Mouse (Mus musculus) CH12.LX (cell line): ENCODE data around the gene Magix. TPM values are rescaled to one million over a fixed set of nuclear protein-coding genes. Genes with fewer than 3 reads are reported as not detected.

Experiments
- DNase-seq: peaks from one replicate; pipeline ENCODE4 v3.0.0-alpha.2; 2013; ENCODE audit errors: extremely low read depth
- H3K27ac ChIP-seq: 2 replicates; pipeline ENCODE4 v1.5.1; 2012; ENCODE audit warnings: low read depth, mild to moderate bottlenecking, control low read depth, moderate library complexity; ENCODE audit not compliant: insufficient read depth
- H3K27me3 ChIP-seq: replicated peaks from 2 replicates; pipeline ENCODE3; 2012; ENCODE audit warnings: inconsistent platforms
- H3K36me3 ChIP-seq, 2 experiments: replicated peaks in 1 of 2; 2 replicates each; pipeline versions ENCODE3 to v1.6.1; 2012; ENCODE audit warnings: inconsistent platforms in 1 of 2, low read length in 1 of 2, mild to moderate bottlenecking in 1 of 2, mixed read lengths in 1 of 2, moderate library complexity in 1 of 2; ENCODE audit not compliant: control insufficient read depth in 1 of 2, insufficient read depth in 1 of 2
- H3K4me1 ChIP-seq, 2 experiments: 2 replicates each; pipeline ENCODE4 v1.6.1; 2012; ENCODE audit warnings: inconsistent platforms in 1 of 2, moderate library complexity in 1 of 2; ENCODE audit not compliant: insufficient read depth in 2 of 2, control insufficient read depth in 1 of 2
- H3K4me2 ChIP-seq: 2 replicates; pipeline ENCODE4 v1.6.1; 2012; ENCODE audit warnings: low read depth, mild to moderate bottlenecking, control low read depth; ENCODE audit not compliant: poor library complexity, insufficient read depth, severe bottlenecking
- H3K4me3 ChIP-seq, 3 experiments: fragments of 150-350 bp in 1 of 3; sonication (generic) in 1 of 3; replicated peaks in 1 of 3; 2 replicates each; pipeline versions ENCODE3 to v1.5.1; 2011 to 2012; ENCODE audit warnings: low read depth in 2 of 3, low read length in 2 of 3, mild to moderate bottlenecking in 2 of 3, moderate library complexity in 2 of 3, control low read depth in 1 of 3, improper control_type of control experiment in 1 of 3, inconsistent platforms in 1 of 3, mixed read lengths in 1 of 3; ENCODE audit not compliant: poor library complexity in 1 of 3
- H3K79me2 ChIP-seq: replicated peaks from 2 replicates; pipeline ENCODE4 v1.6.1; 2012; ENCODE audit warnings: mild to moderate bottlenecking, moderate library complexity; ENCODE audit not compliant: control insufficient read depth, poor library complexity, insufficient read depth, severe bottlenecking; ENCODE audit errors: extremely low read depth
- H3K9ac ChIP-seq: 2 replicates; pipeline ENCODE4 v1.6.1; 2012; ENCODE audit warnings: low read depth, mild to moderate bottlenecking, control low read depth, moderate library complexity; ENCODE audit not compliant: insufficient read depth
- H3K9me3 ChIP-seq: replicated peaks from 2 replicates; pipeline ENCODE3; 2012; ENCODE audit warnings: low read length, inconsistent platforms, mixed read lengths
- CHD2 ChIP-seq: IDR thresholded peaks from 2 replicates; pipeline ENCODE4 v1.6.1; 2011; ENCODE audit warnings: low read length, improper control_type of control experiment
- ELF1 ChIP-seq: IDR thresholded peaks from 2 replicates; pipeline ENCODE4 v1.6.1; 2014; ENCODE audit warnings: low read depth, mild to moderate bottlenecking, inconsistent platforms, low read length, improper control_type of control experiment
- EP300 ChIP-seq: IDR thresholded peaks from 2 replicates; pipeline ENCODE4 v1.6.1; 2011; ENCODE audit warnings: low read length, improper control_type of control experiment
- HCFC1 ChIP-seq: IDR thresholded peaks from 2 replicates; pipeline ENCODE4 v1.6.1; 2012; ENCODE audit warnings: low read depth, mild to moderate bottlenecking, inconsistent platforms, low read length, improper control_type of control experiment
- MAX ChIP-seq: IDR thresholded peaks from 2 replicates; pipeline ENCODE4 v1.6.1; 2011; ENCODE audit warnings: low read length, improper control_type of control experiment
- MXI1 ChIP-seq: IDR thresholded peaks from 2 replicates; pipeline ENCODE4 v1.6.1; 2011; ENCODE audit warnings: mild to moderate bottlenecking, low read depth, low read length, improper control_type of control experiment
- NELFE ChIP-seq: IDR thresholded peaks from 2 replicates; pipeline ENCODE4 v1.6.1; 2011; ENCODE audit warnings: low read depth, low read length, improper control_type of control experiment
- PAX5 ChIP-seq: IDR thresholded peaks from 2 replicates; pipeline ENCODE4 v1.6.1; 2012; ENCODE audit warnings: low read length, inconsistent platforms, mixed read lengths
- RAD21 ChIP-seq: IDR thresholded peaks from 2 replicates; pipeline ENCODE4 v1.6.1; 2011; ENCODE audit warnings: low read depth, mild to moderate bottlenecking, low read length, improper control_type of control experiment, moderate library complexity
- RCOR1 ChIP-seq: conservative IDR thresholded peaks from 2 replicates; pipeline ENCODE4 v1.6.1; 2012; ENCODE audit warnings: low read depth, mild to moderate bottlenecking, inconsistent platforms, low read length, improper control_type of control experiment
- TCF12 ChIP-seq: IDR thresholded peaks from 2 replicates; pipeline ENCODE4 v1.6.1; 2014; ENCODE audit warnings: low read depth, mild to moderate bottlenecking, inconsistent platforms, low read length, improper control_type of control experiment
- ZC3H11A ChIP-seq: IDR thresholded peaks from 2 replicates; pipeline ENCODE4 v1.6.1; 2012; ENCODE audit warnings: low read depth, mild to moderate bottlenecking, inconsistent platforms, low read length, improper control_type of control experiment
- ZMIZ1 ChIP-seq: IDR thresholded peaks from 2 replicates; pipeline ENCODE4 v1.6.1; 2012; ENCODE audit warnings: low read depth, mild to moderate bottlenecking, inconsistent platforms, low read length, improper control_type of control experiment
- ZNF384 ChIP-seq: IDR thresholded peaks from 2 replicates; pipeline ENCODE4 v1.6.1; 2012; ENCODE audit warnings: low read depth, low read length, improper control_type of control experiment, inconsistent platforms
- dilution Hi-C: fragments of 300-500 bp; cut with MboI; formaldehyde crosslinking; loops from 2 replicates; pipeline ENCODE4 v1.14.3; 2020; ENCODE audit warnings: low sequenced_read_pairs; ENCODE audit not compliant: extremely low pct_unique_long_range_greater_than_20kb, extremely low pct_ligation_motif_present
- in situ Hi-C: fragments of 300-500 bp; cut with MboI; formaldehyde crosslinking; loops from 3 replicates; pipeline ENCODE4 v1.14.3; 2019; ENCODE audit warnings: low sequenced_read_pairs, low pct_ligation_motif_present, low pct_unique_long_range_greater_than_20kb, mixed read lengths
- polyA plus RNA-seq: library from polyadenylated mRNA; unstranded; fragments of >175 nt; gene quantifications from 2 replicates; pipeline ENCODE4 v1.2.1, GENCODE M21; 2012; ENCODE audit warnings: low read depth; ENCODE audit not compliant: insufficient read length
- total RNA-seq, 2 experiments: library from RNA; depleted of rRNA; stranded (reverse); fragments of 300-350 nt in 1 of 2; fragments of >200 nt in 1 of 2; gene quantifications; 2 replicates each; pipeline ENCODE4 v1.2.3; 2012 to 2014

Magix gene
- total and polyA plus RNA-seq, 3 experiments = not detected

DNA sequence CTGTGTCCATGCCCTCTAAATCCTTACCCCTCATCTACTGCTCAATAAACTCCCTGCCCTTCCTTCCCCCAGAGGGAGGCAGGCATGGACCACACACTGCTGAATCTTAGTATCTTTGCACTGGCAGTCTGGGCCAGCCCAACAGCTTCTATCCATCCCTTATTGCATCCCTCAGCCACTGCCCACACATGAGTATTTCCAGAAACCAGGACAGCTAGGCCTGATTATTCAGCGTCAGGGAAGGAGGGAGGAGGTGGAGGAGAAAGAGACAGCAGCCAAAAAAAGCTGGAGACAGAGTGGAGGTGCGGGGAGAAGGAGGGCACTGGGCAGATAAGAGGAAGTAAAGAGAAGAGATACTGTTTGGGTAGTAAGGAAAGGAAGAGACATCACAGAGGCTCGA is 46.0 kb downstream of the Magix start:
- Histone ChIP-seq H3K4me1 (peaks cover 0 to 4% of the 10 kb centered on the region in 2 experiments; a peak in 1 of 4 replicates), H3K27ac (no peak overlapping the region)
- in situ Hi-C loops = no loop called here

DNA sequence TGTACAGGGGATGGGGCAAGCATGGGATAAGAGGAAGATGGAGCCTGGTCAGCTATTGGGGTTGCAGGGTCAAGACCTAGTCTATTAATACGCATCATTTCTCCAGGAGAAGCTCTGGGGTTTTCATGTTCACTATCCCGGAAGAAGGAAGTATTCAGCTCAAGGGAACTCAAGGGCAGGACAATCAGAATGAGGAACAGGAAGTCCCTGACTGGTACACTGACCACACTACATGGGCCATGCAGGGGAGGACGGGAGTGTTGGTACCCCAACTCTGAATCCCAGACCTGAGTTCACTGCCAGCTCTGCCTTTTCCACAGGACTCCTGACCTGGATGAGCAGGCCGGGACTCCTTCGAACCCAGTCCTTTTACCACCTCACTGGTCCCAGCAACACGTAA is 48.5 kb downstream of the Magix start:
- H3K9me3 ChIP-seq = no peaks in the 10 kb centered on the region
- no peak for DNase-seq
- H3K27ac ChIP-seq = no peak overlapping the region
- dilution Hi-C loops (no loop called here), in situ Hi-C loops (no loop called here)
- no peak overlapping the region for H3K4me2 ChIP-seq
- no peaks in the 10 kb centered on the region for H3K27me3 ChIP-seq
- H3K79me2 ChIP-seq = no peaks in the 10 kb centered on the region
- TF ChIP-seq ELF1 = peak; percentile 38; the same call in 1 of the 2 replicates
- TF ChIP-seq CHD2 = no peak
- no peak for TF ChIP-seq HCFC1
- H3K36me3 ChIP-seq = no peaks in the 10 kb centered on the region
- no peak overlapping the region for H3K4me3 ChIP-seq
- H3K4me1 ChIP-seq = no peaks in the 10 kb centered on the region
- H3K9ac ChIP-seq = no peak overlapping the region

More for the DNA sequence above, 46.0 kb downstream of the Magix start:
- H3K36me3 ChIP-seq = no peaks in the 10 kb centered on the region
- H3K4me2 ChIP-seq = no peak overlapping the region
- no peak overlapping the region for H3K9ac ChIP-seq
- dilution Hi-C loops = no loop called here
- H3K27me3 ChIP-seq = peaks cover 5% of the 10 kb centered on the region
- TF ChIP-seq RAD21 (no peak), TCF12 (no peak), RCOR1 (no peak), MXI1 (no peak), MAX (no peak), NELFE (no peak), ZNF384 (no peak), EP300 (no peak), ZMIZ1 (no peak), CHD2 (no peak), PAX5 (no peak), ZC3H11A (no peak), HCFC1 (no peak)
- no peak overlapping the region for H3K4me3 ChIP-seq
- DNase-seq = no peak
- no peaks in the 10 kb centered on the region for H3K79me2 ChIP-seq
- no peaks in the 10 kb centered on the region for H3K9me3 ChIP-seq

Other genes starting within 250 kb of the Magix start
Only the 20 nearest of the 24 such genes appear.
- gene Foxp3, start 107.6 kb downstream of the Magix start, total RNA-seq (2012; rRNA removed) = 0.38 and 0.55 TPM in 2 replicates
- gene Foxp3, start 107.6 kb downstream of the Magix start, total RNA-seq (2014; rRNA removed) = not detected in 2 replicates
- gene Foxp3, start 107.6 kb downstream of the Magix start, polyA plus RNA-seq = 0.21 and 0.40 TPM in 2 replicates
- gene Ppp1r3f, start 107.0 kb downstream of the Magix start, total RNA-seq (2012; rRNA removed) = 0.29 and 0.51 TPM in 2 replicates
- 0.13 TPM in 1 of 2 replicates, not detected in the other for gene Ppp1r3f, start 107.0 kb downstream of the Magix start, total RNA-seq (2014; rRNA removed)
- 0.16 and 0.57 TPM in 2 replicates for gene Ppp1r3f, start 107.0 kb downstream of the Magix start, polyA plus RNA-seq
- gene Ccdc22, start 75.7 kb downstream of the Magix start, total RNA-seq (2012; rRNA removed) = 32.4 and 34.7 TPM in 2 replicates
- gene Ccdc22, start 75.7 kb downstream of the Magix start, total RNA-seq (2014; rRNA removed) = 24.4 and 26.0 TPM in 2 replicates
- gene Ccdc22, start 75.7 kb downstream of the Magix start, polyA plus RNA-seq = 23.9 and 26.2 TPM in 2 replicates
- 0.17 and 0.21 TPM in 2 replicates for gene Cacna1f, start 74.2 kb downstream of the Magix start, total RNA-seq (2012; rRNA removed)
- gene Cacna1f, start 74.2 kb downstream of the Magix start, total RNA-seq (2014; rRNA removed) = not detected in 2 replicates
- 0.07 TPM in 1 of 2 replicates, not detected in the other for gene Cacna1f, start 74.2 kb downstream of the Magix start, polyA plus RNA-seq
- 0.80 and 1.2 TPM in 2 replicates for gene Syp, start 42.8 kb downstream of the Magix start, total RNA-seq (2012; rRNA removed)
- 0.27 TPM in 2 replicates for gene Syp, start 42.8 kb downstream of the Magix start, total RNA-seq (2014; rRNA removed)
- 0.65 and 0.74 TPM in 2 replicates for gene Syp, start 42.8 kb downstream of the Magix start, polyA plus RNA-seq
- 3.9 and 4.5 TPM in 2 replicates for gene Prickle3, start 24.0 kb downstream of the Magix start, total RNA-seq (2012; rRNA removed)
- 2.2 and 2.3 TPM in 2 replicates for gene Prickle3, start 24.0 kb downstream of the Magix start, total RNA-seq (2014; rRNA removed)
- gene Prickle3, start 24.0 kb downstream of the Magix start, polyA plus RNA-seq = 12.5 and 13.7 TPM in 2 replicates
- gene Plp2, start 9.9 kb downstream of the Magix start, total RNA-seq (2012; rRNA removed) = 163 and 183 TPM in 2 replicates
- gene Plp2, start 9.9 kb downstream of the Magix start, total RNA-seq (2014; rRNA removed) = 144 and 173 TPM in 2 replicates
- gene Plp2, start 9.9 kb downstream of the Magix start, polyA plus RNA-seq = 207 and 247 TPM in 2 replicates
- gene Gpkow, start 15.9 kb upstream of the Magix start, total RNA-seq (2012; rRNA removed) = 14.6 and 16.8 TPM in 2 replicates
- gene Gpkow, start 15.9 kb upstream of the Magix start, total RNA-seq (2014; rRNA removed) = 6.6 and 9.3 TPM in 2 replicates
- gene Gpkow, start 15.9 kb upstream of the Magix start, polyA plus RNA-seq = 32.2 and 35.3 TPM in 2 replicates
- 13.9 and 21.4 TPM in 2 replicates for gene Wdr45, start 33.1 kb upstream of the Magix start, total RNA-seq (2012; rRNA removed)
- 19.4 and 24.1 TPM in 2 replicates for gene Wdr45, start 33.1 kb upstream of the Magix start, total RNA-seq (2014; rRNA removed)
- 18.0 and 21.7 TPM in 2 replicates for gene Wdr45, start 33.1 kb upstream of the Magix start, polyA plus RNA-seq
- 0.47 TPM in 1 of 2 replicates, not detected in the other for gene Gm45208, start 41.0 kb upstream of the Magix start, total RNA-seq (2012; rRNA removed)
- not detected in 2 replicates for gene Gm45208, start 41.0 kb upstream of the Magix start, total RNA-seq (2014; rRNA removed)
- gene Gm45208, start 41.0 kb upstream of the Magix start, polyA plus RNA-seq = 13.0 and 13.1 TPM in 2 replicates
- 41.8 and 49.1 TPM in 2 replicates for gene Praf2, start 47.2 kb upstream of the Magix start, total RNA-seq (2012; rRNA removed)
- 25.7 and 26.9 TPM in 2 replicates for gene Praf2, start 47.2 kb upstream of the Magix start, total RNA-seq (2014; rRNA removed)
- gene Praf2, start 47.2 kb upstream of the Magix start, polyA plus RNA-seq = 40.5 and 40.6 TPM in 2 replicates
- gene Ccdc120, start 69.7 kb upstream of the Magix start, total RNA-seq (2012; rRNA removed) = 3.6 and 6.9 TPM in 2 replicates
- gene Ccdc120, start 69.7 kb upstream of the Magix start, total RNA-seq (2014; rRNA removed) = 3.5 and 4.4 TPM in 2 replicates
- 6.9 and 9.0 TPM in 2 replicates for gene Ccdc120, start 69.7 kb upstream of the Magix start, polyA plus RNA-seq
- gene Tfe3, start 81.3 kb upstream of the Magix start, total RNA-seq (2012; rRNA removed) = 12.9 and 15.9 TPM in 2 replicates
- 6.7 and 8.3 TPM in 2 replicates for gene Tfe3, start 81.3 kb upstream of the Magix start, total RNA-seq (2014; rRNA removed)
- 26.0 TPM in 2 replicates for gene Tfe3, start 81.3 kb upstream of the Magix start, polyA plus RNA-seq
- 25.5 and 27.1 TPM in 2 replicates for gene Gripap1, start 108.5 kb upstream of the Magix start, total RNA-seq (2012; rRNA removed)
- 15.7 and 19.9 TPM in 2 replicates for gene Gripap1, start 108.5 kb upstream of the Magix start, total RNA-seq (2014; rRNA removed)
- gene Gripap1, start 108.5 kb upstream of the Magix start, polyA plus RNA-seq = 49.4 and 53.1 TPM in 2 replicates
- 0.38 and 0.51 TPM in 2 replicates for gene Kcnd1, start 141.0 kb upstream of the Magix start, total RNA-seq (2012; rRNA removed)
- 0.57 and 0.63 TPM in 2 replicates for gene Kcnd1, start 141.0 kb upstream of the Magix start, total RNA-seq (2014; rRNA removed)
- 3.1 and 3.4 TPM in 2 replicates for gene Kcnd1, start 141.0 kb upstream of the Magix start, polyA plus RNA-seq
- 46.6 and 67.8 TPM in 2 replicates for gene Otud5, start 160.1 kb upstream of the Magix start, total RNA-seq (2012; rRNA removed)
- gene Otud5, start 160.1 kb upstream of the Magix start, total RNA-seq (2014; rRNA removed) = 58.0 and 61.5 TPM in 2 replicates
- 92.7 and 101 TPM in 2 replicates for gene Otud5, start 160.1 kb upstream of the Magix start, polyA plus RNA-seq
- 102 and 177 TPM in 2 replicates for gene Pim2, start 197.0 kb upstream of the Magix start, total RNA-seq (2012; rRNA removed)
- gene Pim2, start 197.0 kb upstream of the Magix start, total RNA-seq (2014; rRNA removed) = 91.7 and 119 TPM in 2 replicates
- 146 and 171 TPM in 2 replicates for gene Pim2, start 197.0 kb upstream of the Magix start, polyA plus RNA-seq
- gene Slc35a2, start 202.8 kb upstream of the Magix start, total RNA-seq (2012; rRNA removed) = 28.8 and 30.6 TPM in 2 replicates
- gene Slc35a2, start 202.8 kb upstream of the Magix start, total RNA-seq (2014; rRNA removed) = 15.2 and 21.2 TPM in 2 replicates
- 25.5 and 26.4 TPM in 2 replicates for gene Slc35a2, start 202.8 kb upstream of the Magix start, polyA plus RNA-seq
- 94.3 and 103 TPM in 2 replicates for gene Pqbp1, start 218.0 kb upstream of the Magix start, total RNA-seq (2012; rRNA removed)
- gene Pqbp1, start 218.0 kb upstream of the Magix start, total RNA-seq (2014; rRNA removed) = 96.6 and 101 TPM in 2 replicates
- 119 and 130 TPM in 2 replicates for gene Pqbp1, start 218.0 kb upstream of the Magix start, polyA plus RNA-seq
- gene Timm17b, start 218.1 kb upstream of the Magix start, total RNA-seq (2012; rRNA removed) = 37.6 and 38.8 TPM in 2 replicates
- gene Timm17b, start 218.1 kb upstream of the Magix start, total RNA-seq (2014; rRNA removed) = 25.8 and 33.1 TPM in 2 replicates
- gene Timm17b, start 218.1 kb upstream of the Magix start, polyA plus RNA-seq = 75.9 and 76.7 TPM in 2 replicates